Mouse (Mus musculus) lung, embryonic 14.5 days (tissue): ENCODE results near the gene Ctbp2. TPM values are rescaled to one million over a fixed set of nuclear protein-coding genes. Genes with fewer than 3 reads are reported as not detected.
A peak's percentile ranks its signal among the peaks of the same experiment; 100 is the strongest.
"Not testable (repeated sequence)": the region's sequence is repeated elsewhere in the genome, so short reads cannot be mapped to it uniquely, and the experiment has no call there.

Source experiments
- ATAC-seq: fragments of 200-750 bp; cut with Nextera tagmentation; 2 replicates; pipeline ENCODE4 v1.8.0; 2017; ENCODE audit warnings: mild to moderate bottlenecking, moderate TSS enrichment, moderate library complexity; ENCODE audit not compliant: insufficient read depth
- DNase-seq: peaks from one replicate; pipeline ENCODE4 v3.0.0-alpha.2; 2015
- H3K27ac ChIP-seq: fragments of 300-500 bp; sonication (generic); 2 replicates; pipeline ENCODE4 v1.5.1; 2014; ENCODE audit warnings: low read depth, mild to moderate bottlenecking, moderate library complexity
- H3K27me3 ChIP-seq: fragments of 300-500 bp; sonication (generic); 2 replicates; pipeline ENCODE4 v1.6.1; 2014; ENCODE audit warnings: low read length, control low read depth; ENCODE audit not compliant: insufficient read depth
- H3K36me3 ChIP-seq: fragments of 300-500 bp; sonication (generic); 2 replicates; pipeline ENCODE4 v1.6.1; 2014; ENCODE audit warnings: control low read depth; ENCODE audit not compliant: insufficient read depth
- H3K4me1 ChIP-seq: fragments of 300-500 bp; sonication (generic); 2 replicates; pipeline ENCODE4 v1.6.1; 2014; ENCODE audit warnings: antibody characterized with exemption, control low read depth; ENCODE audit not compliant: insufficient read depth
- H3K4me2 ChIP-seq: fragments of 300-500 bp; sonication (generic); 2 replicates; pipeline ENCODE4 v1.6.1; 2014; ENCODE audit warnings: mild to moderate bottlenecking
- H3K4me3 ChIP-seq: fragments of 300-500 bp; sonication (generic); 2 replicates; pipeline ENCODE4 v1.5.1; 2014; ENCODE audit warnings: low read depth, low read length
- H3K9ac ChIP-seq: fragments of 300-500 bp; sonication (generic); 2 replicates; pipeline ENCODE4 v1.6.1; 2014
- H3K9me3 ChIP-seq: fragments of 300-500 bp; sonication (generic); 2 replicates; pipeline ENCODE4 v1.6.1; 2016; ENCODE audit warnings: low read depth, low read length, control low read depth
- CTCF ChIP-seq: IDR thresholded peaks from 2 replicates; pipeline ENCODE4 v1.5.1; 2016; ENCODE audit warnings: antibody characterized with exemption, low read depth
- WGBS: fragments of 180-500 bp; shearing (Covaris S2); extraction: QIAGEN DNeasy Blood & Tissue Kit; methylation state at CpG from one replicate; pipeline ENCODE4 v1.1.7; 2014; 5-methylcytosine and 5-hydroxymethylcytosine counted together
- polyA plus RNA-seq: library from polyadenylated mRNA; unstranded; fragments of >200 nt; fragmentation: Nextera tagmentation; extraction: Ambion mirVana; gene quantifications from 2 replicates; pipeline ENCODE4 v1.2.1, GENCODE M21; 2014

Ctbp2 gene
- polyA plus RNA-seq, 1 experiment from 2014 or later = 124 TPM

- Histone ChIP-seq H3K36me3 (peaks cover 16% of the 10 kb centered on the region; the same call in 1 of the 2 replicates), H3K4me1 (peaks cover 34% of the 10 kb centered on the region), H3K9me3 (no peaks in the 10 kb centered on the region), H3K27me3 (no peaks in the 10 kb centered on the region), H3K9ac (no peak overlapping the region), H3K4me3 (no peak overlapping the region), H3K4me2 (no peak overlapping the region), H3K27ac (no peak overlapping the region)
- ATAC-seq (no peak), DNase-seq (no peak)
- TF ChIP-seq CTCF = no peak
- 96% methylated on average over 4 of the region's 4 CpGs for WGBS
Measured at GRCm38 (mm10) chr7:133109442-133109841, 14.7 kb downstream of the Ctbp2 start.

- no peak for ATAC-seq
- no peak for DNase-seq
- 0 out of 2 replicates have a peak, but pooled peaks cover 10% of the 10 kb centered on the region for H3K36me3 ChIP-seq
- 78% methylated on average over 2 of the region's 2 CpGs for WGBS
- no peaks in the 10 kb centered on the region for H3K27me3 ChIP-seq
- no peak for TF ChIP-seq CTCF
- no peak overlapping the region for H3K27ac ChIP-seq
- no peak overlapping the region for H3K9ac ChIP-seq
- no peak overlapping the region for H3K4me2 ChIP-seq
- peaks cover 27% of the 10 kb centered on the region for H3K4me1 ChIP-seq
- H3K4me3 ChIP-seq = no peak overlapping the region
- H3K9me3 ChIP-seq = no peaks in the 10 kb centered on the region
Measured at GRCm38 (mm10) chr7:133108695-133109094, 15.5 kb downstream of the Ctbp2 start.

GRCm38 (mm10) chr7:133102578-133102977 lies 21.6 kb downstream of the Ctbp2 start:
- peaks cover 9% of the 10 kb centered on the region; the same call in 1 of the 2 replicates for H3K4me1 ChIP-seq
- H3K36me3 ChIP-seq = peaks cover 14% of the 10 kb centered on the region; the same call in 1 of the 2 replicates
- ATAC-seq = no peak
- H3K4me2 ChIP-seq = no peak overlapping the region
- H3K27ac ChIP-seq = no peak overlapping the region
- H3K4me3 ChIP-seq = no peak overlapping the region
- no peaks in the 10 kb centered on the region for H3K9me3 ChIP-seq
- H3K27me3 ChIP-seq = no peaks in the 10 kb centered on the region
- TF ChIP-seq CTCF = no peak
- no peak for DNase-seq
- 48% methylated on average over 3 of the region's 3 CpGs for WGBS
- no peak overlapping the region for H3K9ac ChIP-seq

DNA sequence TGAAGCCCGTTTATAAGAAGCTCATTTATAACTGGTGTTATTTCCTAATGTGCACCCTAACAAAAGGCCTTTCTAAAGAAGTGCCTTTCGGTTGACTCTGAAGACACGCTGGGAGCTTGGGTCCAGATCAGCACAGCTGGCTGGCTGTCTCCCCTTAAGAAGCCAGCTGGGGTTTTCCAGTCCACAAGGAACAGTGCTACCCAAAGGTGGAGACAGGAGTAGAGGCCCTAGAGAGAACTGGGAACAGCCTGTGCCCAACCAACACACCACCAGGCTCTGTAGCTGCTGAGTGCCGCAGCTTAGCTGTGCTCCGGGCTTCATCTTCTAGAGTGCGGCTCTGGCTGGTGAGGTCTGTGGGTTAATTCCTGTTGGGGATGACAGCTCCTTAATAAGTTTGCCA lies 23.1 kb downstream of the Ctbp2 start:
- TF ChIP-seq CTCF = no peak
- 89% methylated on average over 6 of the region's 6 CpGs for WGBS
- H3K9me3 ChIP-seq = no peaks in the 10 kb centered on the region
- no peak overlapping the region for H3K27ac ChIP-seq
- peaks cover 9% of the 10 kb centered on the region; the same call in 1 of the 2 replicates for H3K4me1 ChIP-seq
- no peak overlapping the region for H3K4me2 ChIP-seq
- no peaks in the 10 kb centered on the region for H3K27me3 ChIP-seq
- no peak for ATAC-seq
- no peak overlapping the region for H3K4me3 ChIP-seq
- H3K9ac ChIP-seq = no peak overlapping the region
- no peak for DNase-seq
- peaks cover 15% of the 10 kb centered on the region; the same call in 1 of the 2 replicates for H3K36me3 ChIP-seq

- no peak overlapping the region for H3K4me2 ChIP-seq
- 80% methylated on average over 6 of the region's 6 CpGs for WGBS
Measured at GRCm38 (mm10) chr7:133100178-133100577, 24.0 kb downstream of the Ctbp2 start.

DNA sequence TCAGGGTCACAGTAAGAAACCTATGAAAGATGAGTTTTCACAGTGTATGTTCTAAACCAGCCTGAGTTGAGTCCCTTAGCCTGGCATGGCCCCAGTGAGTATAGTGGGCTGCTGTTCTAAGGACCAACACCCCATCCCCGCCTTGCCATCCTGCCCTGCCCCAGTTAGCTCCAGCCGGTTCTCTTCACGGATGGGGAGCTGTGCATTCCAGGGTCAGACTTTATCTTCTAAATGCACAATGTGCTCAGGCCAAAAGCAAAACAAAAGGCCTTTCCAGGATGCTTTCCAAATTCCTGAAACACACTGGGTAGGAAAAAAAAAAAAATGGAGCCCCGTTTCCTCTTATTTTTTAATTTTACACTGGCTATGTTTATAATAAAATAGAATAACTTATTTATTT lies 24.9 kb downstream of the Ctbp2 start:
- ATAC-seq (no peak), DNase-seq (peak; percentile 66)
- H3K9ac ChIP-seq = no peak overlapping the region
- no peaks in the 10 kb centered on the region for H3K27me3 ChIP-seq
- no peak overlapping the region for H3K4me2 ChIP-seq
- no peak for TF ChIP-seq CTCF
- H3K9me3 ChIP-seq = no peaks in the 10 kb centered on the region
- H3K36me3 ChIP-seq = peaks cover 19% of the 10 kb centered on the region; the same call in 1 of the 2 replicates
- H3K4me3 ChIP-seq = no peak overlapping the region
- 34% methylated on average over 4 of the region's 4 CpGs for WGBS
- peak overlapping the region; percentile 42; the same call in 1 of the 2 replicates for H3K27ac ChIP-seq
- H3K4me1 ChIP-seq = peaks cover 9% of the 10 kb centered on the region; the same call in 1 of the 2 replicates

More at GRCm38 (mm10) chr7:133100178-133100577, 24.0 kb downstream of the Ctbp2 start:
- no peak for DNase-seq
- ATAC-seq = no peak
- H3K9ac ChIP-seq = no peak overlapping the region
- peaks cover 19% of the 10 kb centered on the region; the same call in 1 of the 2 replicates for H3K36me3 ChIP-seq
- H3K4me1 ChIP-seq = peaks cover 9% of the 10 kb centered on the region; the same call in 1 of the 2 replicates
- H3K27me3 ChIP-seq = no peaks in the 10 kb centered on the region
- H3K4me3 ChIP-seq = no peak overlapping the region
- no peaks in the 10 kb centered on the region for H3K9me3 ChIP-seq
- TF ChIP-seq CTCF = no peak
- H3K27ac ChIP-seq = peak overlapping the region; percentile 42; the same call in 1 of the 2 replicates

GRCm38 (mm10) chr7:133098118-133098793 lies 25.9 kb downstream of the Ctbp2 start:
- no peak for DNase-seq
- H3K9me3 ChIP-seq = no peaks in the 10 kb centered on the region
- no peak overlapping the region for H3K9ac ChIP-seq
- H3K4me3 ChIP-seq = no peak overlapping the region
- H3K4me1 ChIP-seq = peaks cover 9% of the 10 kb centered on the region; the same call in 1 of the 2 replicates
- no peak overlapping the region for H3K4me2 ChIP-seq
- peak overlapping the region; percentile 26; the same call in 1 of the 2 replicates for H3K27ac ChIP-seq
- 79% methylated on average over 12 of the region's 12 CpGs for WGBS
- H3K36me3 ChIP-seq = peaks cover 19% of the 10 kb centered on the region; the same call in 1 of the 2 replicates
- no peak for TF ChIP-seq CTCF
- ATAC-seq = no peak
- no peaks in the 10 kb centered on the region for H3K27me3 ChIP-seq

DNA sequence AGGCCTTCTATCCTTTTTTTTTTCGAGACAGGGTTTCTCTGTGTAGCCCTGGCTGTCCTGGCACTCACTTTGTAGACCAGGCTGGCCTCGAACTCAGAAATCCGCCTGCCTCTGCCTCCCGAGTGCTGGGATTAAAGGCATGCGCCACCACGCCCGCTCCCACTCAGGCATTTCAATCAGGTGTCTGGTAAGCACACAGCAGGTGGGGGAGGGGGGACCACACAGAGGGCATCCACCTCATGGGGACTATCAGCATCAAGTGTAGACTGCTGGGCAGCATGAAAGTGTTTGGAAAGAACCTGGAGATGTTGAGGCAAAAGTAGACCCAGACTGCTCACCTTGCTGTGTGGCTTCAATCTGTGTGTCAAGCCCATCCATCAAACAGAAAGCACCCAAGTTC lies 28.5 kb downstream of the Ctbp2 start:
- not testable (repeated sequence) for DNase-seq, H3K9ac ChIP-seq, ATAC-seq, H3K27me3 ChIP-seq, H3K27ac ChIP-seq, H3K4me2 ChIP-seq, H3K4me3 ChIP-seq, H3K9me3 ChIP-seq
- H3K4me1 ChIP-seq = peaks cover 10% of the 10 kb centered on the region; the same call in 1 of the 2 replicates
- 91% methylated on average over 7 of the region's 7 CpGs for WGBS
- H3K36me3 ChIP-seq = peaks cover 23% of the 10 kb centered on the region; the same call in 1 of the 2 replicates
